Mouse (Mus musculus) cerebellum, adult 18-20 months (tissue): Measurements from ENCODE around the gene Midn.
A peak's percentile ranks its signal among the peaks of the same experiment; 100 is the strongest.

Source experiments
- DNase-seq, 2 experiments: peaks; one replicate each; pipeline ENCODE4 v3.0.0; 2021

Gene Midn

DNA sequence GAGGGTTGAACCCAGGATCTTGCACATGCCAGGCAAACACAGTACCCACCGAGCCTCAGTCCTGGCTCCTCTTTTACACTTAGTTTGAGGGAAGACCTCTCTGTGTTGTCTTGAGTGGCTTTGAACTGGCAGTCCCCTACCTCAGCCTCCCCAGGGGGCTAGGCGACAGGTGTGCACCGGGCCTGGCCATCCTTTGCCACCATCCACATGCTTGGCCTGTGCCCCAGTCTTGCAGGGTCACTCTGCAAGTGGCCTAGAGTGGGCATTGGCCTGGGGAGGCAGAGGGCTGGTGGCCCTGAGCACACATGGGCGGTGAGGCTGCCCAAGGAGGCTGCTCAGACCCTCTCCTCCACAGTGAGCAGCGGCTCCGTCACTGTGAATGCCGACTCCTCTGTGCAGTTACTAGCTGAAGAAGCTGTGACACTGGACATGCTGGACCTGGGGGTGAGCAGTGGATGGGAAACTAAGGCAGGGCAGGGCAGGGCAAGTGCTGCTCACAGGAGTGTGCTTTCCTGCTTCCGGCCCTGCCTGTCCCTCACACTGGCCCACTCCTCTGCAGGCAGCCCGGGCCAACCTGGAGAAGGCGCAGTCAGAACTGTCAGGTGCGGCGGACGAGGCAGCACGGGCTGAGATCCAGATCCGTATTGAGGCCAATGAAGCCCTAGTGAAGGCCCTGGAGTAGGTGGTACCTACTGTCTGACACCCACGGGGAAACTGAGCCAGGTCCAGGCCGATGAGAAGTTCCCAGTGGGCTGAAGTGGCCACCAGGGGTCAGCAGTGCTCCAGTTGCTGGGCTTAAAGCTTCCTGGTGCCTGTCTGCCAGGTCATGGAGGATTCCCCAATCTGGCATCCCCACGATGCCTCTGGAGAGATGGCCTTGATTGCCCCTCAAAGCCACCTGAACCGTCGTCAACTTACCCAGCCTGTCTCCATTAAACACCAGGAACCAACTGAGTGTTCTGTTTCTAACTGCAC, 2.9 kb upstream of the Midn start:
- DNase-seq, result peak; percentile 81 to 87

GRCm38 (mm10) chr10:80145896-80146295, 2.2 kb upstream of the Midn start:
- DNase-seq, result peak; percentile 57 to 58

GRCm38 (mm10) chr10:80146568-80147011, 1.5 kb upstream of the Midn start:
- peak in 1 of 2 experiments; percentile 42 for DNase-seq

GRCm38 (mm10) chr10:80147146-80147718, 840 bp upstream of the Midn start:
- peak in 1 of 2 experiments; percentile 40 for DNase-seq

DNA sequence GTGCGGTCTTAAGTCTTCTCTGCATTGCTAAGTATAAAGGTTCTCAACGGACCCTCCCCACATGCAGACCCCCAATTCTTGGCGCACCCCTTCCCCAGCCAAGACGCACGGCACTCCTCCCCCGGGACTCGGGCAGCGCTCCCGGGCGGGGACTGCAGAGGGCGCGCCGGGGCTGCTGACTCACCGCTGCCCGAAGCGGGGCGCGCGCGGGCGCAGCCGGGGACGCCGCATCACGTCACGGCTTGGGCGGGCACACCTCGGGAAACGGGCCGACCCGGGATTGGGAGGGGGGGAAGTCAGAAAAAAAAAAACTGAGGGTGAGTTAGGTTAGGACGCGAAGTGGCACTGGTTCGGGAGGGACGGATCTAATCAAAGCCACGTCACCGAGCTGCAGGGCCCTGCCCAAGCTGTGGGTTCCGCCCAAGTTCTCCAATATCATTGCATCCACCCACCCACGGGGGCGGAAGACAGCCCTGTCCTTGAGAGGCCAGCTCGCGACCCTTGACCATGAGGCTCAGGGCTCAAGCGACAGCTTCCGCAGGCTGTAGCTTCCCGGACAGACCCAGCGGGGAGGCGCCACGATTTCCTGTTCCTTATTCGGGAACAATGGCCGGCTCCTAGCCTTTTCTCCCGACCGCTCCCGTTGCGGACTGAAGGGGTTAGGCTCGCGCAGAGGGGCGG, 678 bp downstream of the Midn start:
- peak; percentile 94 to 98 for DNase-seq

DNA sequence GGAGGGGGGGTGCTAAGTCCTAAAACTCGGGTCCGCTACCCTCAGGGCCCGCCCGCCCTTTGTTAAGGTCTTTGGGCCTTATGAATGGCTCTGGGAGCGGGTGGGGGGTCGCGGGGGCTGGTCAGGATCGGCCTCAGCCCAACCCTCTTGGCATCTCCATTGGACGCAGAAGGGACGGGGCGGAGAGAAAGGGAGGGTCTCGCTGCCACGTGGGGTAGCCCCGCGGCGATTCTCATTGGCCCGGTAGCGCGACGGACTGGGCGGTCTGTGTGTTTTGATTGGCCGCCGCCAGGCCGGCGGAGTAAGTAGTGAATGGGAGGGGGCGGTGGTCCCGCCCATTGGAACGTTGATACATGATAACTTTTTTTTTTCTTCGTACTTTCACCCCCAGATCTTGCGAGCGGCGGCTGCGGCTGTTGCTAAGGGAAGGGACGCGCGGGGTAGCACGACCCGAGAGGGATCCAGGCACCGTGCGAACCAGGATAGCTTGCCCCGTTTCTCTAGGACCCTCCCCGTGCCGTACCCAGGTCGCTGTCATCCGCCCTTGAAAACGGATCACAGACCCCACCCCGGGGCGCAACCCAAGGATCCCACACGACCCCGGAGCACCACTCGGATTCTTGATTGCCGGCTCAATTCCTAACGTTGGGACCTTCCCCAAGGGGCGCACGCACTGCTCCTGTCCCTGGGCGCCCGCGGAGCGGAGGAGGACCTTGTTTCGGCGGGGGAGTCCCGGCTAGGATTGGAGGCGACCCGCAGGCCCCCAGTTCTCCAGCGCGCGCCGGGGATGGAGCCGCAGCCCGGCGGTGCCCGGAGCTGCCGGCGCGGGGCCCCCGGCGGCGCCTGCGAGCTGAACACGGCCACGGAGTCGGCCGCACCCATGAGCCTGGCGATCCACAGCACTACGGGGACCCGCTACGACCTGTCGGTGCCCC, 1.5 kb downstream of the Midn start:
- peak; percentile 95 to 98 for DNase-seq

GRCm38 (mm10) chr10:80150226-80151210, 2.4 kb downstream of the Midn start:
- peak; percentile 63 to 75 for DNase-seq

GRCm38 (mm10) chr10:80151211-80152034, 3.4 kb downstream of the Midn start:
- peak; percentile 64 for DNase-seq

- DNase-seq, result peak in 1 of 2 experiments; percentile 43
Measured at GRCm38 (mm10) chr10:80152071-80152872, 4.2 kb downstream of the Midn start.

GRCm38 (mm10) chr10:80152873-80153260, 4.8 kb downstream of the Midn start:
- peak in 1 of 2 experiments; percentile 47 for DNase-seq

DNA sequence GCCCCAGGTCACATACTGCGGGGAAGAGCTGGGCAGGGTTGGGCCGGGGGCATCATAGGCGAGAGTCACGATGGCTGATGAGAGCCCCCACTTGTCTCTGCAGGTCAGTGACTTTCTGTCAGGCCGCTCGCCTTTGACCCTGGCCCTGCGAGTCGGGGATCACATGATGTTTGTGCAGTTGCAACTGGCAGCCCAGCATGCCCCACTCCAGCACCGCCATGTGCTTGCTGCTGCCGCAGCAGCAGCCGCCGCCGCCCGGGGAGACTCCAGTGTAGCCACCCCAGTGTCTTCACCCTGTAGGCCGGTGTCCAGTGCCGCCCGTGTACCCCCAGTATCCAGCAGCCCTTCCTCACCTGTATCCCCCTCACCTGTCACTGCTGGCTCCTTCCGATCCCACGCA, 5.6 kb downstream of the Midn start:
- no peak for DNase-seq

DNA sequence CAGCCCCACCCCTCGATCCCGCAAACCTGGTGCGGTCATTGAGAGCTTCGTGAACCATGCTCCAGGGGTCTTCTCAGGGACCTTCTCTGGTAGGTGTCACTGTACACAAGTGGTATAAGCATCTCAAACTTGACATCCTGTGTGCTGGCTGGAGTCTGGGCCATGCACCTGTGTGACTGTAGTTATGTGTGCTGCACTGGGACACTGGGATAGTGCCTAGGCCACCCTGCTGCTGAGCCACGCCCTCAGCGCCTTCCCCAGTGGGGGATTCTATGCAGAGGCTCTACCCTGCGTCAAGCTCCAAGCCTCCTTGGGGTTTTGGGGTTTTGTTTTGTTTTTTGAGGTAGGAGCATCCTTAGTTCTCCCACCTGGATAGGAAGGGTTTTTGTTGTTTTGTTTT, 6.3 kb downstream of the Midn start:
- no peak for DNase-seq

DNA sequence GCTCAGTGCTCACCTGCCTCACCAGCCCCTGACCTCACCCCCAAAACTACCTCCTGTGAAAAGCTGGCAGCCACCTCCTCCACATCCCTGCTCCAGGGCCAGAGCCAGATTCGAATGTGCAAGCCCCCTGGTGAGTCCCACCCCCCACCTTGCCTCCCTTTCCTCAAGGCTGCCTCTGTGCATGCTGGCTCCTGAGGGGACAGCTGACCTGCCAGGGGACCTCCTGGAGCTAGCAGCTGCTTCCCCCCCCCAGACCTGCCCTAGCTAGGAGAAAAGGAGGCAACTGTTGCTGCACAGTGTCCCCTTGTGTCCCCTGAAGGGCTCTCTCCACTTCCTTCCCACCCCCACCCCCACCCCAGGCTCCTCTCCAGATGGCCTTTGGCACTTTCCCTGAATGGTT, 7.2 kb downstream of the Midn start:
- no peak for DNase-seq

DNA sequence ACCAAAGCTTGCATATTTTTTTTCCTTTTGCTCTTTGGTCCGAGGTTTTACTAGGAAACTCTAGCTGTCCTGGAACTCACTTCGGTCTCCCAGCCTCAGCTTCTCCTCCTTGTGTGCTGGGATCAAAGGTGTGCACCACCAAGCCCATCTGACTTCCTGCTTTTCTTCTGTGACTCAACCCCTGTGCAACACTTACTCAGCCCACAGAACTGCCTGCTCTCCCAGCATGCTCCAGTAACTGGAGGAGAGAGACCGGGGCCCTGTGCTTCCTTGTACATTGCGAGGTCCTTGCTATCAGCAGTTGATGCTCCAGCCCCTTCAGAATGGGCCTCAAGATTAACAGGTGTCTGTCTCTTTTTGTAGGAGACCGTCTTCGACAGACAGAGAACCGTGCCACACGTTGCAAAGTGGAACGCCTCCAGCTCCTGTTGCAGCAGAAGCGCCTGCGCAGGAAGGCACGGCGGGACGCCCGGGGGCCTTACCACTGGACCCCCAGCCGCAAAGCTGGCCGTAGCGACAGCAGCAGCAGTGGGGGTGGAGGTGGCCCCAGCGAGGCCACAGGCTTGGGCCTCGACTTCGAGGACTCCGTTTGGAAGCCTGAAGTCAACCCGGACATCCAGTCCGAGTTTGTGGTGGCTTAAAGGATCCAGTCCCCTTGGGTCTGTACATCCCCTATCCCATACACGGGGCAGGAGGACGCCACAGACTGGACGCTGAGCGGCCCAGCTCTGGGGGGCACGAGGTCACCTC, 8.1 kb downstream of the Midn start:
- DNase-seq, result no peak

DNA sequence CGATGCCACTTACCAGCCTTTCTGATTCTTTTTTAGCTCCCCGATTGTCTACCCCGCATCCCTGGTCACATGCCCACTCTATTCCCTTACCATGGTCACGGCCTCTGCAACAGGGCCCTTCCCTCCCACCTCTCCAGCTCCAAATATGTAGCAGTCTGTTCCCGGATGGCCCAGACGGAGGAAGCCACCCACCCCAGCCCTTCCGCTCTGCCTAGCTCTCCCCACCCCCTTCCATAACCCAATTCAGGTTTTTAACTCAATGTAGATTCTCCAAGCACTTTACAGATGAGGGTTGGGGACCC, 8.6 kb downstream of the Midn start:
- no peak for DNase-seq

GRCm38 (mm10) chr10:80157141-80157929, 9.3 kb downstream of the Midn start:
- DNase-seq, result no peak

DNA sequence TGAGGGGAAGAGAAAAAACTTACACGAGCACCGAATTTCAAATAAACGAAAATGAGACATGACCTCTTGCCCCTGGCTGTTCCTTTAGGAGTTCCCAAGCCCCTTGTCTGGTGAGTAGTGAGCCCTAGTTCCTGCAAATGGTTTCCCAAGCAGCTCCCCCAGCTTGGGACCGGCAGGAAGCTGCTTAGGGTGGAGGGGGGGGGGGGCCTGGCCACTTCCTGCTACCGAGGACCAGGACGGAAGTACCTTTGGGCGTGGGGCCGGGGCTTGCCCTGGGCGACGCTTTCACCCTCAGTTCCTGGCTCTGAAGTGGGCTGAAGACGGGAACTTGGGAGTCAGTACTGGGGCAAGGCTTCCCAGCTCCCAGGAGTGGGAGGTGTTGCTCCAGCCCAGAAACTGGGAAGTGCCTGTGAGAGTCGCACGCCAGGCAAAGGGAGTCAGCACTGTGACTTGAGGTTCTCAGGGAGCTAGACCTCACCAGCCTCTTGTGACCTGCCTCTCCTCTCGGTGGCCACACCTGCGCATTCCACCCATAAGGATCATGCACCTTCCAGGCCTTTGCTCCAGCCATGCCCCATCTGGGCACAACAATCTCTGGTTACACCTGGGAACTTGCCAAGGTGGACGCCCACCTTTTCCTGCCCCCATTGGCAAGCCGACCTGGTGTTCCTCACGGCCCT, 10.4 kb downstream of the Midn start:
- peak; percentile 29 to 46 for DNase-seq
